Mouse (Mus musculus): ENCODE data around the gene Eef1akmt2.

Eef1akmt2 gene

GRCm38 (mm10) chr7:132852173-132852844 lies at the start of gene Eef1akmt2:
TSS of gene Eef1akmt2 (minus strand) at chr7:132852673.
- peak; percentile 83 for DNase-seq (ENCODE audit: low spot score)

DNA sequence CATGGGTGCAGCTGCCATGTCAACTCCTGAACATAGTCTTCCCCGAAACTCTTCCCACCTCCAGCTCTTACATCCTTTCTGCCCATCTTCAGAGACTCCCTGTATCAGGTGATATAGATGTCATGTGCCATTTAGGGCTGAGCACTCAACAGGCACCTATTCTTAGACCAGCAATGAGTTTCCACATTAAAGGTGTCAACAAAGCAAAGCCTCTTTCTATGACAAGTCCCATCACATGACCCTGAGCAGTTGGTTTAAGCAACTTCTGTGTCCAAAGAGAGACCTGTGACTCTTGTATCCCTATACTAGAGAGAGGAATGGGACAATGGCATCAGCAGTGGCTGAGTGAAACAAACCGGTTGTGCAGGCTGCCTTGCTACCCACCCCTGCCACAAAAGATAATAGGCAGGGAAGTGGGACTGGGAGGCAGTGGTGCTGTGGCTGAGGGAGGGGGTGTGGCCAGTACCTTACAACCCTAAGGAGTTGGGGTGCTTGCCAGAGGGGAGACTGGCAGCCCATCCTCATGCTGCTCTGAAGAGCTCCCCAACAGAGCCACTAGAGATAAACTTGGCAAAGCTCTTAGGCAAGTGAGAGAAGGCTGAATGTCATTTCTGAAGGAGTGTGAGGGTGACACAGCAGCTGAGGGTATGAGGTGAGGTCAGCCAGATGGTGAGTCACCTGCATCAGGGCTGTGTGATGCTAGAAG lies 48.5 kb upstream of the Eef1akmt2 start:
- no peak for DNase-seq (ENCODE audit: low spot score)

- no peak for DNase-seq (ENCODE audit: low spot score)
Observed at GRCm38 (mm10) chr7:132898234-132898633, 45.8 kb upstream of the Eef1akmt2 start.

- DNase-seq (ENCODE audit: low spot score) = no peak
Observed at GRCm38 (mm10) chr7:132897258-132897657, 44.8 kb upstream of the Eef1akmt2 start.

GRCm38 (mm10) chr7:132896206-132896815 lies 43.8 kb upstream of the Eef1akmt2 start:
- no peak for DNase-seq (ENCODE audit: low spot score)

GRCm38 (mm10) chr7:132894841-132895555 lies 42.5 kb upstream of the Eef1akmt2 start:
- DNase-seq (ENCODE audit: low spot score) = peak; percentile 70

- DNase-seq (ENCODE audit: low spot score) = no peak
Observed at GRCm38 (mm10) chr7:132893336-132893735, 40.9 kb upstream of the Eef1akmt2 start.

- no peak for DNase-seq (ENCODE audit: low spot score)
Observed at GRCm38 (mm10) chr7:132892806-132893205, 40.3 kb upstream of the Eef1akmt2 start.

DNA sequence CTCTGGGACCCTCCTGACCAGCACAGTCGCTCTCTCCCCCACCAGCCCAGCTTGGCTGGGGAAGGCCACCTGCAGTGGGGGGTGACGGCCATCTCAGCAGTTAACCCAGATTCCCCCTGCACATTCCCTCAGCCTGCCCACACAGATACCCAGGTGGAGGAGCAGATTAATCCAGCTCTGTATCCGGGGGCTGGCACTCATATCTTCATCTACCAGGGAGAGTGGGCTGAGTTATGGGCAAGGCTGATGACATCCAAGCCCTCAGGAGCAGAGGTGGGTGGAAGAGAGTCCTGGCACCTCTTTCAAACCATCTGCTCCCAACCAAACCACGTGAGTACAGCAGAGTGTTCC lies 39.8 kb upstream of the Eef1akmt2 start:
- no peak for DNase-seq (ENCODE audit: low spot score)

DNA sequence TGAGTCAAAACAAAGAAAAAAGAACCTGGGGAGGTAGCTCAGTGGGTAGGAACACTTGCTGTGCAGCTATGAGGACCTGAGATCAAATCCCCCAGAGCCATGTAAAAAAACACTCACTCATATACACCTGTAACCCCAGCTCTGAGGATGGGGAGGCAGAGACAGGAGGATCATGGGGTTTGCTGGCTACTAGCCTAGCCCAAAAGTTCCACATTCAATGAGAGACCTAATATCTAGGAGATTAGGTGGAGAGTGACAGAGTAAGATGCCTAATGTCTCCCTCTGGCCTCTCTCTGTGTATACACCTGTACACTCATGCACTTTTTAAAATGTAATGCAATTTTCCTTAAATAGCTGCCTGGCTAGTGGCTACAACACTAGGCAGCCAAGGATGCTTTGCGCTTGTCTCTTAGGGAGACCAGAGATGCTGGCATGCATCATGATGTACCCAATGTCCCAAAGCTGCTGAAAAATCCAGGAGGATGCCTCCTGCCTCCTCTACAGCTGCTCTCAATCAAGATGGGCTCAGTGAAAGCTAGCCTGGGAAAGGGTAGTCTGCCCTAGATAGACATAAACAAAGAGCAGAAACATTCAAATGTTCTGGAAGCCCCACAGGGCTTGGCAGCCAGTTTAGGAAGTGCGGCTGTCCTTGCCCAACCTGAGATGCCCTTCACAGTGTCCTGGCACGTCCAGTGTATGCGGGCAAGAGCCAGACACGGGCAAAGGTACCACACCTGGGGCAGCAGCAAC lies 39.3 kb upstream of the Eef1akmt2 start:
- no peak for DNase-seq (ENCODE audit: low spot score)

DNA sequence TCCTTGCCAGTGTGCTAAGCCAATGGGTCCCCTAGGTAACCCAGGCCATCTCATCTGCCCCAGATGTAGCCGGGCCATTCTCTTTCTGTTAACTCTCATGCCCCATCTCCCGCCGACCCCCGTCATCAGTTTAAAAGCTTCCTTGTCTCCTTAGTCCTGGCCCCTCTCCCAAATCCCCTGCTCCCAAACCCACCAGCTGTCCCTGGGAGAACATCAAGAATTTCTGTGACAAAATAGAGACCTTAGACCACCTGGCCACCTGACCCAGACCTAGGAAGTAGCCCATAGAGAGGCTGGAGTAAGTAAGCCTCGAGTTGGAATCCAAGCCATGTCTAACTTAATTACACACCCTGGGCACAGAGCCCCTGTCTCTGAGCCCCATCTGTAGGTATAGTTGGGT lies 37.7 kb upstream of the Eef1akmt2 start:
- DNase-seq (ENCODE audit: low spot score) = no peak

DNA sequence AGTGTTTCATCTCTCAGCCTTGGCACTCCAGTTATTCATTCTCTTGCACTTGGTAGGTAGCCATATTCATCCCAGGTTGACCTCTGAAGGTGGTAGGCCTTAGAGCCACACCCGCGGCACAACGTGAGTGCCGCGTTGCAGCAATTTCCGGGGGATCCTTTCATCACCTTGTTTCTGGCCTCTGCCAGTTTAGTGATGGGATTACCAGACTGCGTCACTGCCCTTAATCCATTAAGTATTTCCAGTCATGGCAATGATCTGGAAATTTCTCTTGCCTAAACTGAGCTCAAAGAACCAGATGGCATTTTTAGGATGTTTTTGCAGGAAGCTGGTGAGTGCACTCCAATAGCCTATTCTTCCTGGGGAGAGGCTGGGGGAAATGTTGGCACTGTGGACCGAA lies 37.2 kb upstream of the Eef1akmt2 start:
- no peak for DNase-seq (ENCODE audit: low spot score)

DNA sequence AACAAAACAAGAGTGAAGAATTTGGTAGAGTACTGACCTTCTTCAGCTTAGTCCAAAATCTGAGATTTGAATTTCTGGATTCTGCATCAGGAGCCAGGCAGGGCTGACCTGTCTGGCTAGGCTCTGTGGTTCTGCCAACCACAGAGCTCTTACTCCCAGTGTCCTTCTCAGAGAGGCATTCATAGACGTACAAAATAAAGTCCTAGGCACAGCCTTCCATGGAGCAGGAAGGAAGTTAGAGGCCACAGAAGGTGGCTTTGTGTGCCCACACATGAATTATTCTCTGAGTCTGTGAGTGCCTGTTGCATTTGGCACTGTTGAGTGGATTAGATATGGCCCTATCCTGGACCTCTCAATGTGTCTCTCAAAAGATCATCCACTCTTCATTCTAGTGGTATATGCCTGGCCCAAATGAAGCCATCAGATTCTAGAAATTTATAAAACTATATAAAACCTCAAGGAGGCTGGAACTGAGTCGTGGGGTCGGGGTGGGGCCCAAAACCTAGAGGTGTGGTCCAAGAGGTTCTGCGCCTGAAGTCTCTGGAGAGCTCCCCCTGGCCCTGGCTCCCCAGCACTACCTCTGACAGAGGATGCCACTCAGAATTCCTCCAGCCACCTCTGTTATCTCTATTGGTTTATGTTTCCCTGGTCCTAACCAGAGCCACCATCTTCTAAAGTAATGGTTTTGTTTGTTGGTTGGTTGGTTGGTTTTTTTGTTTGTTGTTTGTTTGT lies 36.2 kb upstream of the Eef1akmt2 start:
- no peak for DNase-seq (ENCODE audit: low spot score)

DNA sequence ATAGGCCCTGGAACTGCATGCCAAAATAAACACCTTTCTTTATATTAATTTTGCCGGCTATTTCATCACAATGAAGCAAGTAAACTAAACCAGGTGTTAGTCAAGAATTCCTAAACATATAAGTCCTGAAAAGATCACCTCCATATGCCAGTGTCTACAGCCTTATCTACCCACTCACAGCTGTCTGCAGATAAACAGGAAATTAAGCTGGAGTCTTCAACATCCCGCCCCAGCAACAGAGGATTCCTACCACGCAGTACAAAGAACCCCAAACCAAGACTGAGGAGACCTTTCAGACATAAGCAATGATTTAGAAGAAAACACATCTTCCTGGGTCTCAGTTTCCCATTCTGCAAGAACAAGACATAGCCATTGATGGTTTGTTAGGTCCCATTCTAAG lies 35.6 kb upstream of the Eef1akmt2 start:
- DNase-seq (ENCODE audit: low spot score) = no peak

- no peak for DNase-seq (ENCODE audit: low spot score)
Observed at GRCm38 (mm10) chr7:132887019-132887804, 34.7 kb upstream of the Eef1akmt2 start.

- no peak for DNase-seq (ENCODE audit: low spot score)
Observed at GRCm38 (mm10) chr7:132884031-132884430, 31.6 kb upstream of the Eef1akmt2 start.

- DNase-seq (ENCODE audit: low spot score) = no peak
Observed at GRCm38 (mm10) chr7:132882343-132882742, 29.9 kb upstream of the Eef1akmt2 start.

DNA sequence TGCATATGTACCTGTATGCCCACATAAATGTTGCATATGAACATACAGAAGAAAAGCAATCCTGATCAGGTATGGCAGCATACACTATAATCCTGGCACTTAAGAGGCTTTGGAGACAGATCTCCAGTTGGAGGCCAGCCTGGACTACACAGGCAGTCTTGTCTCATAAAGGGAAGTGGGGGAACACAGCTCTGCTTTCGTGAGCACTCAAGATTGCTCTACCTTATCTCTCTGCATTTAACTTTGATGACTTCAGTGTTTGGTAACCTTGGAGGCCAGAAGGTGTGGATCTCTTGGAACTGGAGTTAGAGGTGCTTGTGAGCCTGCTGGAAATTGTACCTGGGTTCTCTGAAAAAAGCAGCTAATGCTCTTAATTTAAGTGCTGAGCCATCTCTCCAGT lies 27.8 kb upstream of the Eef1akmt2 start:
- DNase-seq (ENCODE audit: low spot score) = no peak

DNA sequence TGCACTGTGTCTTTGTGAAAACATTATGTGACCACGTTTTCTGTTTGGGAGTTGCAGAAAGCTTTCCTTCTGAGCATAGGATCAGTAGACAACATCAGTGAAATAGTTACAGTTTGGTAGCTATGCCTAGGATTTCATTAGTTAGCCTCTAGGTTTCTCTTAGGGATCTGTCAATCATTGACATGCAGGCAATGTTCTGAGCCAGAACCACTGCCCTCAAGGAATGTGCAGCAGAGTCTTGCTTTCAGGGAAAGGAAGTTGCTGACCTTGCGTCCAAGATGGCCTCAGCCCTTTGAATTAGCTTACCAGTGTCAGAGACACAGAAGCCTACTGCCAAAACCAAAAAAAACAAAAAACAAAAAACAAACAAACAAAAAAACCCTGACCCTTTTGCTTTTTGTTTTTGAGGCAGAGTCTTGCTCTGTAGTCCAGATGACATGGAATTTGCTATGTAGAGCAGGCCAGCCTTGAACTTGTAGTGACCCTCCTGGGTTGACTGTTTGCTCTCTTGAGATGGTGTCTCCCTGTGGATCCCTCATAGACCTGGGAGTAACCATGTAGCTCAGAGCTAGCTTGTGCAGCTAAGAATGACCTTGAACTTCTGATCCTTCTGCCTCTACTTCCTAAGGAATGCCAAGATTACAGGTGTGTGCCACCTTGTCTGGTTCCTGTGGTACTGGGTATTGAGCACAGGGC lies 23.1 kb upstream of the Eef1akmt2 start:
- DNase-seq (ENCODE audit: low spot score) = no peak

- DNase-seq (ENCODE audit: low spot score) = no peak
Observed at GRCm38 (mm10) chr7:132873043-132873442, 20.6 kb upstream of the Eef1akmt2 start.
